Mouse (Mus musculus): ENCODE data around the gene Kif18b. TPM values are rescaled to one million over a fixed set of nuclear protein-coding genes. Genes with fewer than 3 reads are reported as not detected.

The Kif18b gene
- polyA plus RNA-seq, 1 experiment from 2014 or later = 5.1 TPM

GRCm38 (mm10) chr11:102880585-102881313 is 44.2 kb downstream of the Kif18b start, which contains the start of the genes Eftud2 and Ccdc103:
Eftud2 (minus strand) TSS chr11:102880985.
Ccdc103 (plus strand) TSS chr11:102881204.
- WGBS = under 1% methylated on average over 62 of the region's 62 CpGs

DNA sequence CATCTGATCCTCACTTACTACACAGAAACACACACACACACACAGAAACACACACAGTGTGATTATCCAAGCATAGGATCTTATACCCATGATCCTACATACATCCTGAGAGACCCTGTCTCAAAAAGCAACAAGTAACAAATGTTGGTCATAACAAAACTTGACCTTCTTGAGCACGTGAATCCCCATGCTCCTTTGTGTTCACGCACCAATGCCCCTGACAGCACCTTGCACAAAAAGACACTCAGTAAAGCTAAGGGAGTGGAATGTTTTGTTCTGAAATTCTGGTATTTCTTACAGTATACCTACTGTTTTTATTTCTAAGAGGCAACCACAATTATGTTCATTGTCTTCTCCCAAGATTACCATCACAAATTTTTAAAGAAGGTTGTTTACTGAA is 45.4 kb downstream of the Kif18b start:
- ATAC-seq = no peak
- H3K27me3 ChIP-seq (replicated peaks; ENCODE audit: control insufficient read depth, insufficient read depth, low read length) = no peaks in the 10 kb centered on the region
- no peaks in the 10 kb centered on the region for H3K9me3 ChIP-seq (replicated peaks; ENCODE audit: control insufficient read depth, low read length)
- 53% methylated on average over 2 of the region's 2 CpGs for WGBS
- H3K36me3 ChIP-seq (ENCODE audit: control insufficient read depth, insufficient read depth, low read length) = peaks cover 30% of the 10 kb centered on the region
- DNase-seq (ENCODE audit: low spot score) = no peak
- H3K9ac ChIP-seq (ENCODE audit: low read length) = peak overlapping the region; percentile 84
- H3K4me2 ChIP-seq (ENCODE audit: low read length) = peak overlapping the region; percentile 79
- H3K27ac ChIP-seq (ENCODE audit: low read depth, low read length) = no peak overlapping the region
- peak overlapping the region; percentile 66 for H3K4me3 ChIP-seq (ENCODE audit: low read depth, low read length)
- peaks cover 5% of the 10 kb centered on the region for H3K4me1 ChIP-seq (ENCODE audit: control insufficient read depth, insufficient read depth, low read length)

More at GRCm38 (mm10) chr11:102880585-102881313, 44.2 kb downstream of the Kif18b start, which contains the start of the genes Eftud2 and Ccdc103:
- Histone ChIP-seq H3K9ac (ENCODE audit: low read length) (peak within 1 kb of the TSS; percentile 84), H3K27me3 (replicated peaks; ENCODE audit: control insufficient read depth, insufficient read depth, low read length) (no peaks in the 10 kb centered on the region), H3K4me2 (ENCODE audit: low read length) (peak within 1 kb of the TSS; percentile 79), H3K9me3 (replicated peaks; ENCODE audit: control insufficient read depth, low read length) (no peaks in the 10 kb centered on the region), H3K36me3 (ENCODE audit: control insufficient read depth, insufficient read depth, low read length) (peaks cover 19% of the 10 kb centered on the region), H3K4me3 (ENCODE audit: low read depth, low read length) (peak within 1 kb of the TSS; percentile 66), H3K4me1 (ENCODE audit: control insufficient read depth, insufficient read depth, low read length) (peaks cover 5% of the 10 kb centered on the region), H3K27ac (ENCODE audit: low read depth, low read length) (peak within 1 kb of the TSS; percentile 81)
- peak; percentile 94 for ATAC-seq
- DNase-seq (ENCODE audit: low spot score) = peak; percentile 96

GRCm38 (mm10) chr11:102874801-102875334 is 50.1 kb downstream of the Kif18b start:
- no peaks in the 10 kb centered on the region for H3K9me3 ChIP-seq (replicated peaks; ENCODE audit: control insufficient read depth, low read length)
- 78% methylated on average over 7 of the region's 7 CpGs for WGBS
- DNase-seq (ENCODE audit: low spot score) = no peak
- H3K36me3 ChIP-seq (ENCODE audit: control insufficient read depth, insufficient read depth, low read length) = peaks cover 63% of the 10 kb centered on the region
- no peaks in the 10 kb centered on the region for H3K27me3 ChIP-seq (replicated peaks; ENCODE audit: control insufficient read depth, insufficient read depth, low read length)
- H3K4me3 ChIP-seq (ENCODE audit: low read depth, low read length) = no peak overlapping the region
- H3K4me1 ChIP-seq (ENCODE audit: control insufficient read depth, insufficient read depth, low read length) = peaks cover 4% of the 10 kb centered on the region
- no peak overlapping the region for H3K4me2 ChIP-seq (ENCODE audit: low read length)
- H3K9ac ChIP-seq (ENCODE audit: low read length) = no peak overlapping the region
- no peak overlapping the region; the same call in 1 of the 2 replicates for H3K27ac ChIP-seq (ENCODE audit: low read depth, low read length)
- no peak for ATAC-seq

DNA sequence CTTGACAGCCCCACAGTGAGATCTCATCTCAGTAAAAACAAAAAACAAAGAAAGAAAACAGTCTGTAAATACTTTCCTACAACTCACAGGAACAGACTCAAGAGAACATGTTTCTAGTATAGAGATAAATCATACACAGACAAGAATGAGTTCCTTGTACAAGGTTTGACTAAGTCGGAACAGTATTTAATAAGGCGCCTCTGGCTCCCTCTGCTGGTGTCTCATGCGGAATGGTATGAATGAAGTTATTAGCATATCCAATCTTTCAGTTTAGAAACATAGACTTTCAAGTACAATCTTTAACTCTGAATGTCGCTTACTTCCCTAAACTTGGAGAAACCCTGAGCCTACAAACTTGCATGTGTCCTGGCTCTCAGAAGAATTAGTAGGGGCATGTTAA is 60.7 kb downstream of the Kif18b start:
- no peak overlapping the region for H3K4me3 ChIP-seq (ENCODE audit: low read depth, low read length)
- no peaks in the 10 kb centered on the region for H3K4me1 ChIP-seq (ENCODE audit: control insufficient read depth, insufficient read depth, low read length)
- H3K9me3 ChIP-seq (replicated peaks; ENCODE audit: control insufficient read depth, low read length) = no peaks in the 10 kb centered on the region
- peak; percentile 92 for DNase-seq (ENCODE audit: low spot score)
- ATAC-seq = no peak
- no peak overlapping the region for H3K4me2 ChIP-seq (ENCODE audit: low read length)
- H3K27ac ChIP-seq (ENCODE audit: low read depth, low read length) = no peak overlapping the region
- WGBS = 32% methylated on average over 4 of the region's 4 CpGs
- H3K36me3 ChIP-seq (ENCODE audit: control insufficient read depth, insufficient read depth, low read length) = peaks cover 90% of the 10 kb centered on the region
- H3K9ac ChIP-seq (ENCODE audit: low read length) = no peak overlapping the region
- no peaks in the 10 kb centered on the region for H3K27me3 ChIP-seq (replicated peaks; ENCODE audit: control insufficient read depth, insufficient read depth, low read length)

GRCm38 (mm10) chr11:102859933-102860332 is 65.0 kb downstream of the Kif18b start:
- peaks cover 89% of the 10 kb centered on the region for H3K36me3 ChIP-seq (ENCODE audit: control insufficient read depth, insufficient read depth, low read length)
- no peak overlapping the region for H3K4me2 ChIP-seq (ENCODE audit: low read length)
- no peak overlapping the region for H3K27ac ChIP-seq (ENCODE audit: low read depth, low read length)
- 82% methylated on average over 8 of the region's 8 CpGs for WGBS
- H3K9me3 ChIP-seq (replicated peaks; ENCODE audit: control insufficient read depth, low read length) = no peaks in the 10 kb centered on the region
- H3K27me3 ChIP-seq (replicated peaks; ENCODE audit: control insufficient read depth, insufficient read depth, low read length) = no peaks in the 10 kb centered on the region
- ATAC-seq (0 out of 2 replicates have a peak, but pooled peaks have one; percentile 23), DNase-seq (ENCODE audit: low spot score) (peak; percentile 55)
- no peaks in the 10 kb centered on the region for H3K4me1 ChIP-seq (ENCODE audit: control insufficient read depth, insufficient read depth, low read length)
- H3K4me3 ChIP-seq (ENCODE audit: low read depth, low read length) = no peak overlapping the region
- H3K9ac ChIP-seq (ENCODE audit: low read length) = no peak overlapping the region

DNA sequence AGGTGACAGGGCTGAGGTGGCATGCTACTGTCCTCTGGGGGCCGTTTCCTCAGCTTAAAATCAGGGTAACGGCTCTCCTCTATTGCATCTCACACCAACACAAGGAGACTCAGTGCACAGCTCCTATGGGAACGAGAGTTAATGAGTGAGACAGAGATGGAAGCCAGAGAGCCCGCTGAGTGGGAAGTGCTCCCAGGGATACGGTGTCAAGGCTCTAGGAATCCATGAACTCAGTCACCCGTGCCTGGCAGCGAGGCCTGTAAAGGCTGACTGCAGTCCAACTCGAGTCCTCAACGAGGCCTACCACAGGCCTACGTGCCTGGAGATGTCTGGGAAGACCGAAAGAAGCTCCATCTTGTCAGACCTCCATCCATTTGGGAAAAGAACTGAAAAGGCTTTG is 66.0 kb downstream of the Kif18b start:
- no peak overlapping the region for H3K27ac ChIP-seq (ENCODE audit: low read depth, low read length)
- no peak overlapping the region for H3K4me2 ChIP-seq (ENCODE audit: low read length)
- ATAC-seq (no peak), DNase-seq (ENCODE audit: low spot score) (no peak)
- no peaks in the 10 kb centered on the region for H3K27me3 ChIP-seq (replicated peaks; ENCODE audit: control insufficient read depth, insufficient read depth, low read length)
- no peaks in the 10 kb centered on the region for H3K4me1 ChIP-seq (ENCODE audit: control insufficient read depth, insufficient read depth, low read length)
- no peak overlapping the region for H3K4me3 ChIP-seq (ENCODE audit: low read depth, low read length)
- H3K9ac ChIP-seq (ENCODE audit: low read length) = no peak overlapping the region
- H3K36me3 ChIP-seq (ENCODE audit: control insufficient read depth, insufficient read depth, low read length) = peaks cover 92% of the 10 kb centered on the region
- WGBS = 92% methylated on average over 11 of the region's 11 CpGs
- H3K9me3 ChIP-seq (replicated peaks; ENCODE audit: control insufficient read depth, low read length) = no peaks in the 10 kb centered on the region

DNA sequence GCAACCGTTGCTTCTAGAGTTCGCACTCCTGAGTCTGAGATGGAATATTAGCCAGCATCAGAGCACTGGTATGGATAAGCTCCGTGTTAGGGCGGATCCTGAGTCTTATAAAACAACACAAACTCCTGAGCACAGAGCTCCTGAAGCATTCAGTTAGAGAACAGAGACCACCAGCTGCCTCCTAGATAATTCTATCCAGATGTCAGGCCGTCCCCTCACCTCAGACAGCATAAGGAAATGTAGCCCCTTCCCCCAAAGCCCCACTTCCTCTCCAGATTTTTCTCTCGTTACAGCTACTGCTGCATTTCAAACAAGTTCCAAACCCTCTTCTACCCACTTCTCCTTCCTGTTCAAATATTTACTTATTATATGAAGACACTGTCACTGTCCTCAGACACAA is 69.0 kb downstream of the Kif18b start:
- peaks cover 93% of the 10 kb centered on the region for H3K36me3 ChIP-seq (ENCODE audit: control insufficient read depth, insufficient read depth, low read length)
- ATAC-seq (no peak), DNase-seq (ENCODE audit: low spot score) (no peak)
- WGBS = 95% methylated on average over 6 of the region's 6 CpGs
- no peak overlapping the region for H3K27ac ChIP-seq (ENCODE audit: low read depth, low read length)
- no peaks in the 10 kb centered on the region for H3K4me1 ChIP-seq (ENCODE audit: control insufficient read depth, insufficient read depth, low read length)
- H3K9ac ChIP-seq (ENCODE audit: low read length) = no peak overlapping the region
- H3K4me2 ChIP-seq (ENCODE audit: low read length) = no peak overlapping the region
- H3K27me3 ChIP-seq (replicated peaks; ENCODE audit: control insufficient read depth, insufficient read depth, low read length) = no peaks in the 10 kb centered on the region
- no peak overlapping the region for H3K4me3 ChIP-seq (ENCODE audit: low read depth, low read length)
- no peaks in the 10 kb centered on the region for H3K9me3 ChIP-seq (replicated peaks; ENCODE audit: control insufficient read depth, low read length)

All from forebrain, embryonic 14.5 days (tissue).